Mouse (Mus musculus) embryonic facial prominence, embryonic 10.5 days (tissue): ENCODE measurements at regions not wholly inside any gene's neighbourhood (a gene's known extent, or its start where the extent isn't known, plus 50 kb on each side); places are given as distances from the start of the nearest gene placed in this dataset.

ENCODE experiments used
- DNase-seq: peaks from one replicate; pipeline ENCODE4 v3.0.0-alpha.2; 2017; ENCODE audit warnings: low spot score
- H3K27ac ChIP-seq: fragments of 300-500 bp; sonication (generic); replicated peaks from 2 replicates; pipeline ENCODE4 v1.5.1; 2016; ENCODE audit warnings: mild to moderate bottlenecking
- H3K27me3 ChIP-seq: fragments of 300-500 bp; sonication (generic); replicated peaks from 2 replicates; pipeline ENCODE4 v1.6.1; 2016; ENCODE audit warnings: low read depth, mild to moderate bottlenecking; ENCODE audit not compliant: poor library complexity, severe bottlenecking
- H3K36me3 ChIP-seq: fragments of 300-500 bp; sonication (generic); replicated peaks from 2 replicates; pipeline ENCODE4 v1.6.1; 2016; ENCODE audit warnings: mild to moderate bottlenecking, moderate library complexity
- H3K4me1 ChIP-seq: fragments of 300-500 bp; sonication (generic); 2 replicates; pipeline ENCODE4 v1.6.1; 2016
- H3K4me3 ChIP-seq: fragments of 300-500 bp; sonication (generic); 2 replicates; pipeline ENCODE4 v1.5.1; 2016; ENCODE audit warnings: mild to moderate bottlenecking, moderate library complexity
- H3K9me3 ChIP-seq: fragments of 300-500 bp; sonication (generic); 2 replicates; pipeline ENCODE4 v1.6.1; 2016; ENCODE audit warnings: mild to moderate bottlenecking
- WGBS: fragments of 180-500 bp; shearing (Covaris S2); methylation state at CpG from one replicate; pipeline ENCODE4 v1.1.7; 2016; 5-methylcytosine and 5-hydroxymethylcytosine counted together

GRCm38 (mm10) chr10:70380041-70380651 is 60.1 kb upstream of the Fam13c start:
- no peak for DNase-seq
- Histone ChIP-seq H3K9me3 (no peaks in the 10 kb centered on the region), H3K27me3 (no peaks in the 10 kb centered on the region), H3K36me3 (no peaks in the 10 kb centered on the region), H3K4me3 (no peak overlapping the region), H3K4me1 (no peaks in the 10 kb centered on the region), H3K27ac (no peak overlapping the region)
- 56% methylated on average over 7 of the region's 7 CpGs for WGBS

DNA sequence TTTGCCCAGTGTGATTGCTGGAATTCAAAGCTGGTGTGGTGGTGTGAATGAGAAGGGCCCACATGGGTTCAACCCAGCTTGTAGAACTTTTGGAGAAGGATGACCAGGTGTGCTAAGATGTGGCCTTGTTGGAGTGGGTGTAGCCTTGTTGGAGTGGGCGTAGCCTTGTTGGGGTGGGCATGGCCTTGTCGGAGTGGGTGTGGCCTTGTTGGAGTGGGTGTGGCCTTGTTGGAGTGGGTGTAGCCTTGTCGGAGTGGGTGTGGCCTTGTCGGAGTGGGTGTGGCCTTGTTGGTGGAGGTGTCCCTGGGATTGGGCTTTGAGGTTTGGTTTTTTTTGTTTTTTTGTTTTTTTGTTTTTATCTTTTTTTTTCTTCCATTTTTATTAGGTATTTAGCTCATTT is 55.6 kb upstream of the Fam13c start:
- no peak for DNase-seq
- WGBS = 84% methylated on average over 4 of the region's 4 CpGs
- H3K27ac ChIP-seq = no peak overlapping the region
- H3K9me3 ChIP-seq = peaks cover 5% of the 10 kb centered on the region
- no peaks in the 10 kb centered on the region for H3K27me3 ChIP-seq
- H3K4me3 ChIP-seq = no peak overlapping the region
- no peaks in the 10 kb centered on the region for H3K36me3 ChIP-seq
- H3K4me1 ChIP-seq = no peaks in the 10 kb centered on the region

DNA sequence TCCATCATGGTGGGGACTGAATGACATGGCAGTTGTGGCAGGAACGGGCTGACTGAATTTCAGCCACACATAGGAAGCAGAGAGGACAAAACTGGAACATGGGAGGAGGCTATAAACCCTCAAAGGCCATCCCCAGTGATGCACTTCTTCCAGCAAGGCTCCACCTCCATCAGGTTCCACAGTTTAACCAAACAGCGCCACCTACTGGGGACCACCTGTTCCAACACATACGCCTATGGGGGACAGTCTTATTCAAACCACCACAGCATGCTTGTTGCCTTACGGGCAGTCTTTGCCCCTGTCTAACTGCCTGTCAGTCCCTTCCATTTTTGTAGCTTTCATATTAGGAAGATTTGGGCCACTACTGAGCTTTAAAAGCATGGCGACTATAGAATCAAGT is 52.6 kb upstream of the Fam13c start:
- Histone ChIP-seq H3K27ac (no peak overlapping the region), H3K36me3 (no peaks in the 10 kb centered on the region), H3K4me1 (no peaks in the 10 kb centered on the region), H3K9me3 (peaks cover 5% of the 10 kb centered on the region), H3K4me3 (no peak overlapping the region), H3K27me3 (no peaks in the 10 kb centered on the region)
- WGBS = 86% methylated on average over 5 of the region's 5 CpGs
- DNase-seq = no peak
